Mouse (Mus musculus): ENCODE results near the gene Ehd3. TPM values are rescaled to one million over a fixed set of nuclear protein-coding genes. Genes with fewer than 3 reads are reported as not detected.

Ehd3 gene
- polyA plus RNA-seq, 1 experiment from 2014 or later = 25.5 TPM

DNA sequence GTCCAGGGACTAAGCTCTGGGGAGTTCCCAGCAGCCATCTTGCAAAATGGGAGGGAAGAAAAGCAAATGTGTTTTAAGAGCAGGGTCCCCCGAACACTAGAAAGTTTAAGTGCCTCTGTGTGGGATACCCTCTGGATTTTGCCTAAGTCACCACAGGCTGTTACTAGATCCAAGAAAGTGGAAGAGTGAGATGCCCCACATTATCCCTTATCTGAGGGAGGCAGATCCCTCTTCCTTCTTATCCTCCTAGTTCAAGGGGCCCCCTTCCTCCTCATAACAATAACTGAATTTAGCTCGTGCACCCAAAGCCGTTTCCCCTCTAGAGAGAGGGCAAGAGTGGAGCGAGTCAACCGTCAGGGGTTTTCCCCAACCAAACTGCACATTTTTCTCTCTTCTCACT lies 3.3 kb downstream of the Ehd3 start:
- H3K4me2 ChIP-seq (ENCODE audit: low read length) = no peak overlapping the region
- H3K4me3 ChIP-seq (ENCODE audit: low read depth, low read length) = no peak overlapping the region
- 91% methylated on average over 5 of the region's 5 CpGs for WGBS

GRCm38 (mm10) chr17:73808431-73808830 lies 4.5 kb downstream of the Ehd3 start:
- Histone ChIP-seq H3K9ac (ENCODE audit: low read depth, low read length) (no peak overlapping the region), H3K4me3 (ENCODE audit: low read depth, low read length) (no peak overlapping the region), H3K27me3 (ENCODE audit: control insufficient read depth, insufficient read depth, low read depth, low read length) (no peaks in the 10 kb centered on the region), H3K4me1 (ENCODE audit: control insufficient read depth, insufficient read depth, low read length) (peaks cover 10% of the 10 kb centered on the region; the same call in 1 of the 2 replicates), H3K36me3 (ENCODE audit: control insufficient read depth, insufficient read depth, low read length) (no peaks in the 10 kb centered on the region), H3K9me3 (replicated peaks; ENCODE audit: control insufficient read depth, low read length, poor library complexity, severe bottlenecking) (no peaks in the 10 kb centered on the region), H3K4me2 (ENCODE audit: low read length) (no peak overlapping the region), H3K27ac (ENCODE audit: low read length) (no peak overlapping the region)
- 78% methylated on average over 6 of the region's 6 CpGs for WGBS
- no peak for ATAC-seq

More for the DNA sequence above, 3.3 kb downstream of the Ehd3 start:
- Histone ChIP-seq H3K27ac (ENCODE audit: low read length) (no peak overlapping the region), H3K4me1 (ENCODE audit: control insufficient read depth, insufficient read depth, low read length) (peaks cover 10% of the 10 kb centered on the region; the same call in 1 of the 2 replicates), H3K27me3 (ENCODE audit: control insufficient read depth, insufficient read depth, low read depth, low read length) (no peaks in the 10 kb centered on the region), H3K9ac (ENCODE audit: low read depth, low read length) (no peak overlapping the region), H3K9me3 (replicated peaks; ENCODE audit: control insufficient read depth, low read length, poor library complexity, severe bottlenecking) (no peaks in the 10 kb centered on the region), H3K36me3 (ENCODE audit: control insufficient read depth, insufficient read depth, low read length) (no peaks in the 10 kb centered on the region)
- no peak for ATAC-seq

DNA sequence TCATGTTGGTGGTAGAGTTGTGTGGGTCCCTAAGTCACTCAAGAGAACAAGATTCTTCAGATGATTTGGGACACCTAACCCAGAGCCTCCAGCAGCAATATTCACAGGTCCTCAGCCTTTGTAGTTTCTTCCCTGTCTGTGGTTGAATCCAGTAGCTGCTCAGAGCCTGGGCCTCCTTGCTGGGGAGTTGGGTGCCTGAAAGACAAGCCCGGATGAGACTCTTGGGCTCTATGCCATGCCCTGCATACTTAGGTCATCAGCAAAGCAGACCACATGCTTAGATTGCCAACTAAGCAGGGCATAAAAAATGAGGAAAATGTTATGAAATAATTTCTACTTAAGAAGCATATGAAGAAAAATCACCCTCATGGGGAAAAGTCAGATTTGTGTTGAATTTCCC lies 6.9 kb downstream of the Ehd3 start:
- Histone ChIP-seq H3K27ac (ENCODE audit: low read length) (no peak overlapping the region), H3K36me3 (ENCODE audit: control insufficient read depth, insufficient read depth, low read length) (no peaks in the 10 kb centered on the region), H3K27me3 (ENCODE audit: control insufficient read depth, insufficient read depth, low read depth, low read length) (no peaks in the 10 kb centered on the region), H3K9ac (ENCODE audit: low read depth, low read length) (no peak overlapping the region), H3K4me3 (ENCODE audit: low read depth, low read length) (no peak overlapping the region), H3K4me1 (ENCODE audit: control insufficient read depth, insufficient read depth, low read length) (peaks cover 7% of the 10 kb centered on the region; the same call in 1 of the 2 replicates), H3K9me3 (replicated peaks; ENCODE audit: control insufficient read depth, low read length, poor library complexity, severe bottlenecking) (no peaks in the 10 kb centered on the region), H3K4me2 (ENCODE audit: low read length) (no peak overlapping the region)
- ATAC-seq = no peak
- WGBS = 95% methylated on average over 1 of the region's 1 CpGs

GRCm38 (mm10) chr17:73811566-73811965 lies 7.6 kb downstream of the Ehd3 start:
- Histone ChIP-seq H3K27ac (ENCODE audit: low read length) (no peak overlapping the region), H3K27me3 (ENCODE audit: control insufficient read depth, insufficient read depth, low read depth, low read length) (no peaks in the 10 kb centered on the region), H3K9ac (ENCODE audit: low read depth, low read length) (no peak overlapping the region), H3K4me3 (ENCODE audit: low read depth, low read length) (no peak overlapping the region), H3K4me1 (ENCODE audit: control insufficient read depth, insufficient read depth, low read length) (no peaks in the 10 kb centered on the region), H3K4me2 (ENCODE audit: low read length) (no peak overlapping the region), H3K9me3 (replicated peaks; ENCODE audit: control insufficient read depth, low read length, poor library complexity, severe bottlenecking) (no peaks in the 10 kb centered on the region), H3K36me3 (ENCODE audit: control insufficient read depth, insufficient read depth, low read length) (no peaks in the 10 kb centered on the region)
- ATAC-seq = no peak
- WGBS = 67% methylated on average over 5 of the region's 5 CpGs

GRCm38 (mm10) chr17:73813031-73813660 lies 9.2 kb downstream of the Ehd3 start:
- no peak for ATAC-seq
- no peaks in the 10 kb centered on the region for H3K4me1 ChIP-seq (ENCODE audit: control insufficient read depth, insufficient read depth, low read length)
- no peaks in the 10 kb centered on the region for H3K36me3 ChIP-seq (ENCODE audit: control insufficient read depth, insufficient read depth, low read length)
- WGBS = 69% methylated on average over 8 of the region's 8 CpGs
- H3K9me3 ChIP-seq (replicated peaks; ENCODE audit: control insufficient read depth, low read length, poor library complexity, severe bottlenecking) = no peaks in the 10 kb centered on the region
- no peaks in the 10 kb centered on the region for H3K27me3 ChIP-seq (ENCODE audit: control insufficient read depth, insufficient read depth, low read depth, low read length)
- H3K4me3 ChIP-seq (ENCODE audit: low read depth, low read length) = no peak overlapping the region
- H3K27ac ChIP-seq (ENCODE audit: low read length) = no peak overlapping the region
- no peak overlapping the region for H3K9ac ChIP-seq (ENCODE audit: low read depth, low read length)
- no peak overlapping the region for H3K4me2 ChIP-seq (ENCODE audit: low read length)

GRCm38 (mm10) chr17:73814500-73815190 lies 10.7 kb downstream of the Ehd3 start:
- Histone ChIP-seq H3K4me3 (ENCODE audit: low read depth, low read length) (no peak overlapping the region), H3K9ac (ENCODE audit: low read depth, low read length) (no peak overlapping the region), H3K4me2 (ENCODE audit: low read length) (no peak overlapping the region), H3K9me3 (replicated peaks; ENCODE audit: control insufficient read depth, low read length, poor library complexity, severe bottlenecking) (no peaks in the 10 kb centered on the region), H3K27me3 (ENCODE audit: control insufficient read depth, insufficient read depth, low read depth, low read length) (no peaks in the 10 kb centered on the region), H3K36me3 (ENCODE audit: control insufficient read depth, insufficient read depth, low read length) (no peaks in the 10 kb centered on the region), H3K27ac (ENCODE audit: low read length) (no peak overlapping the region), H3K4me1 (ENCODE audit: control insufficient read depth, insufficient read depth, low read length) (no peaks in the 10 kb centered on the region)
- WGBS = 83% methylated on average over 6 of the region's 6 CpGs
- ATAC-seq = no peak

DNA sequence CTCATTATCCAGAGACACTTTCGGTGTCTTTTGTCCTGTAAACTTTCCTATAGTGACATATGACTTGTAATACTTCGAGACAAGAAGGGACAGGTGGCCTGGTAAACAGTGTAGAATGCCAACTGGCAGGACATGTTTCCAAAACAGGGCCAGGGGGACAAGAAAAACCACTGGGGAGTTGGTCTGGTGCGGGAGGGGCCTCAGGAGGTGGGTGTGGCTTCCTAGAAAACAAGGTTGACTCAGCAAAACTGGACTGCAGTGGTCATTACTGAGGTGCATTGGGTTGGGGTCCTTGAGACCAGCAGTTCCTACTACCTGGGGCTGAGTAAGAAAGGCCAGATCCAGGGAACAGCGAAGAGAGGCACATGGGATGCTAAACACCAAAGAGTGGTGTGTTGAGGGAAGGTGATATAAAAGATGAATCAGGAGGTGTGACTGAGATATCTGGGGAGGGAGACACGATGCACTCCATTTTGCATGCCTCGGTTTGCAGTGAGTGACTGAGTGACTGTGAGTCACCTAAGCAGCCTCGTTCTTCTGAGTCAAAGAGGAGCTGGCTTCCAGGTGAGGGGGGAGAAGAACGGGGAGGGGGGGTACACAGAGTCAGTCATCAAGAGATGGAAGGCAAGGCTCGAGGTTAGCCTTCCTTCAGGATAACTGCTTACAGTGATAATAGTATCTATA lies 13.9 kb downstream of the Ehd3 start:
- H3K27me3 ChIP-seq (ENCODE audit: control insufficient read depth, insufficient read depth, low read depth, low read length) = no peaks in the 10 kb centered on the region
- H3K27ac ChIP-seq (ENCODE audit: low read length) = no peak overlapping the region
- no peak overlapping the region for H3K4me3 ChIP-seq (ENCODE audit: low read depth, low read length)
- no peak overlapping the region for H3K4me2 ChIP-seq (ENCODE audit: low read length)
- no peaks in the 10 kb centered on the region for H3K36me3 ChIP-seq (ENCODE audit: control insufficient read depth, insufficient read depth, low read length)
- 86% methylated on average over 9 of the region's 9 CpGs for WGBS
- no peak for ATAC-seq
- H3K9me3 ChIP-seq (replicated peaks; ENCODE audit: control insufficient read depth, low read length, poor library complexity, severe bottlenecking) = no peaks in the 10 kb centered on the region
- H3K9ac ChIP-seq (ENCODE audit: low read depth, low read length) = no peak overlapping the region
- H3K4me1 ChIP-seq (ENCODE audit: control insufficient read depth, insufficient read depth, low read length) = no peaks in the 10 kb centered on the region

GRCm38 (mm10) chr17:73818936-73819335 lies 15.0 kb downstream of the Ehd3 start:
- WGBS = 69% methylated on average over 4 of the region's 4 CpGs

GRCm38 (mm10) chr17:73820726-73821125 lies 16.8 kb downstream of the Ehd3 start:
- H3K9ac ChIP-seq (ENCODE audit: low read depth, low read length) = no peak overlapping the region
- no peak overlapping the region for H3K27ac ChIP-seq (ENCODE audit: low read length)
- no peak for ATAC-seq
- 75% methylated on average over 4 of the region's 4 CpGs for WGBS
- no peaks in the 10 kb centered on the region for H3K9me3 ChIP-seq (replicated peaks; ENCODE audit: control insufficient read depth, low read length, poor library complexity, severe bottlenecking)
- no peaks in the 10 kb centered on the region for H3K27me3 ChIP-seq (ENCODE audit: control insufficient read depth, insufficient read depth, low read depth, low read length)
- no peak overlapping the region for H3K4me2 ChIP-seq (ENCODE audit: low read length)
- H3K36me3 ChIP-seq (ENCODE audit: control insufficient read depth, insufficient read depth, low read length) = no peaks in the 10 kb centered on the region
- H3K4me3 ChIP-seq (ENCODE audit: low read depth, low read length) = no peak overlapping the region
- no peaks in the 10 kb centered on the region for H3K4me1 ChIP-seq (ENCODE audit: control insufficient read depth, insufficient read depth, low read length)

More at GRCm38 (mm10) chr17:73818936-73819335, 15.0 kb downstream of the Ehd3 start:
- Histone ChIP-seq H3K36me3 (ENCODE audit: control insufficient read depth, insufficient read depth, low read length) (no peaks in the 10 kb centered on the region), H3K27ac (ENCODE audit: low read length) (no peak overlapping the region), H3K9me3 (replicated peaks; ENCODE audit: control insufficient read depth, low read length, poor library complexity, severe bottlenecking) (no peaks in the 10 kb centered on the region), H3K4me3 (ENCODE audit: low read depth, low read length) (no peak overlapping the region), H3K9ac (ENCODE audit: low read depth, low read length) (no peak overlapping the region), H3K27me3 (ENCODE audit: control insufficient read depth, insufficient read depth, low read depth, low read length) (no peaks in the 10 kb centered on the region), H3K4me2 (ENCODE audit: low read length) (no peak overlapping the region), H3K4me1 (ENCODE audit: control insufficient read depth, insufficient read depth, low read length) (no peaks in the 10 kb centered on the region)
- no peak; the same call in 1 of the 2 replicates for ATAC-seq
